Mouse (Mus musculus) thymus, adult 2 months (tissue): Measurements from ENCODE around the gene Mrgpra2a.
"Not testable (repeated sequence)": the region's sequence is repeated elsewhere in the genome, so short reads cannot be mapped to it uniquely, and the experiment has no call there.

Experiments
- CTCF ChIP-seq: fragments of 200-500 bp; IDR thresholded peaks from 2 replicates; pipeline ENCODE4 v1.5.1; 2012; ENCODE audit warnings: mild to moderate bottlenecking, control low read depth, low read length, moderate library complexity, borderline replicate concordance; ENCODE audit not compliant: control insufficient read depth, poor library complexity, insufficient read depth; ENCODE audit errors: extremely low read depth
- POLR2A ChIP-seq: fragments of 200-500 bp; IDR thresholded peaks from 2 replicates; pipeline ENCODE4 v1.6.1; 2012; ENCODE audit warnings: mild to moderate bottlenecking, low read length, control low read depth, moderate library complexity; ENCODE audit not compliant: control insufficient read depth, poor library complexity, insufficient read depth; ENCODE audit errors: extremely low read depth

DNA sequence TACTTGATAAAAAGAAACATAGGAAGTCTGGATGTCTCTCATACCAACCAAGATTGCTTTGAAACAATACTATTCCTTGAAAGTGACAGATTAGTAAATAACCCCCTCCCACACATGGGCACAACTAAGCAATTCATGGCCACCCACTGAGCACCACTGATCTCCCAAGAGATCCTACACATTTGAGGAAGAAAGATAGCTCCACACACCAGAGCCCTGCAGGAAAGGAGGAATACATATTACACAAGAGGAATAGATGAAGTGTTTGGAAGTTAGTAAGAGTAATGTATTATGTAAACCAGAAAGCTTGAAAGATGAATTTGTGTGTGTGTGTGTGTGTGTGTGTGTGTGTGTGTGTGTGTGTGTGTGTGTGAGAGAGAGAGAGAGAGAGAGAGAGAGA is 31.2 kb upstream of the Mrgpra2a start:
- TF ChIP-seq CTCF, POLR2A: not testable (repeated sequence)
